Mouse (Mus musculus) forebrain, embryonic 14.5 days (tissue): ENCODE measurements around the gene Ubiad1. TPM values are rescaled to one million over a fixed set of nuclear protein-coding genes. Genes with fewer than 3 reads are reported as not detected.
A peak's percentile ranks its signal among the peaks of the same experiment; 100 is the strongest.

ENCODE experiments used
- ATAC-seq: fragments of 200-750 bp; cut with Nextera tagmentation; 2 replicates; pipeline ENCODE4 v1.8.0; 2017; ENCODE audit warnings: mild to moderate bottlenecking, moderate library complexity
- DNase-seq: peaks from one replicate; pipeline ENCODE4 v3.0.0-alpha.2; 2015; ENCODE audit warnings: low spot score
- H3K27ac ChIP-seq: fragments of 300-500 bp; sonication (generic); 2 replicates; pipeline ENCODE4 v1.5.1; 2014; ENCODE audit warnings: low read depth, mild to moderate bottlenecking, control low read depth, low read length, moderate library complexity
- H3K27me3 ChIP-seq: fragments of 300-500 bp; sonication (generic); replicated peaks from 2 replicates; pipeline ENCODE4 v1.6.1; 2014; ENCODE audit warnings: low read length, control low read depth, mixed read lengths; ENCODE audit not compliant: control insufficient read depth, insufficient read depth
- H3K36me3 ChIP-seq: fragments of 300-500 bp; sonication (generic); 2 replicates; pipeline ENCODE4 v1.6.1; 2014; ENCODE audit warnings: low read length, control low read depth; ENCODE audit not compliant: control insufficient read depth, insufficient read depth
- H3K4me1 ChIP-seq: fragments of 300-500 bp; sonication (generic); 2 replicates; pipeline ENCODE4 v1.6.1; 2014; ENCODE audit warnings: antibody characterized with exemption, low read length, control low read depth; ENCODE audit not compliant: control insufficient read depth, insufficient read depth
- H3K4me2 ChIP-seq: fragments of 300-500 bp; sonication (generic); 2 replicates; pipeline ENCODE4 v1.6.1; 2014; ENCODE audit warnings: mild to moderate bottlenecking, control low read depth, low read length
- H3K4me3 ChIP-seq: fragments of 300-500 bp; sonication (generic); 2 replicates; pipeline ENCODE4 v1.5.1; 2014; ENCODE audit warnings: low read depth, low read length, control low read depth
- H3K9ac ChIP-seq: fragments of 300-500 bp; sonication (generic); 2 replicates; pipeline ENCODE4 v1.6.1; 2014; ENCODE audit warnings: mild to moderate bottlenecking, low read length, control low read depth, moderate library complexity
- H3K9me3 ChIP-seq: fragments of 300-500 bp; sonication (generic); replicated peaks from 2 replicates; pipeline ENCODE4 v1.6.1; 2016; ENCODE audit warnings: low read length, control low read depth, mixed read lengths; ENCODE audit not compliant: control insufficient read depth
- WGBS: fragments of 180-500 bp; shearing (Covaris S2); extraction: QIAGEN DNeasy Blood & Tissue Kit; methylation state at CpG from one replicate; pipeline ENCODE4 v1.1.7; 2014; 5-methylcytosine and 5-hydroxymethylcytosine counted together
- polyA plus RNA-seq: library from polyadenylated mRNA; unstranded; fragments of >200 nt; fragmentation: Nextera tagmentation; extraction: Ambion mirVana; gene quantifications from 2 replicates; pipeline ENCODE4 v1.2.1, GENCODE M21; 2014

The Ubiad1 gene
- polyA plus RNA-seq, 1 experiment from 2014 or later: 14.2 TPM

DNA sequence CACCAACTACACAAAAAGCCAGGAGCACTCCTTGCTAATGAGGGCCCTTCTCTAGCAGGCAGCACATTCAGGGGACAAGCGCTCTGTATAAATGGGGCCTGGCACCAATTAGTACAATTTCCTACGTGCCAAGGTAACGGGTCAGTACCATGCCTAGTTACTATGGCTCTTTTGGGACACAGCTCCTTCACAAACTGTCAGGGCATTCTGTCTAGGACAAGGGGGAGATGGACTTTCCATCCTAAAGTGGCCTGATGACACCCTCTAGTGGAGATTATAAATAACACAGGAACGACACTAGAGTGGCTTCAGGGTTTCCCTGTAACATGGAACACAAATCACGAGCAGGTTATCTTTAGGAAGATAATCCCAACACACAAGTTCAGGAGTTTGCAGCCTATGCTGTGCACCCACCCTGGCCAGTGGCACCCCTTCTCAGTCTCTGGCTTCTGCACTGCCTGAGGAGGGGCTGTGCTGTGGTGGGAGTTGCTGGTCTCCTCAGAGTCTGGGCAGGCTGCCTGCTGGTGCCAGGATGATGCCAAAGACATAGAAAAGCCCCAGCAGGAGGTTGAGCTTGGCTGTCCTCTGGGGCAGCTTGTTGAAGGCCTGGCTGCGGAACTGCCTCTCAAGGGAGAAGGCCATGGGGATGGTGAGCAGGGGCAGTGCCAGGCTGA lies 8.8 kb downstream of the Ubiad1 start:
- no peak overlapping the region; the same call in 1 of the 2 replicates for H3K27ac ChIP-seq
- DNase-seq: peak; percentile 79

GRCm38 (mm10) chr4:148435106-148435505 lies 9.5 kb downstream of the Ubiad1 start:
- Histone ChIP-seq H3K27ac (no peak overlapping the region), H3K27me3 (no peaks in the 10 kb centered on the region), H3K9me3 (no peaks in the 10 kb centered on the region), H3K4me1 (no peaks in the 10 kb centered on the region), H3K36me3 (no peaks in the 10 kb centered on the region; the same call in 1 of the 2 replicates), H3K4me2 (no peak overlapping the region), H3K4me3 (no peak overlapping the region), H3K9ac (no peak overlapping the region)
- no peak for DNase-seq
- 89% methylated on average over 3 of the region's 3 CpGs for WGBS
- peak; percentile 10; the same call in 1 of the 2 replicates for ATAC-seq

More for the DNA sequence above, 8.8 kb downstream of the Ubiad1 start:
- peak; percentile 77 for ATAC-seq
- Histone ChIP-seq H3K9me3 (no peaks in the 10 kb centered on the region), H3K4me1 (no peaks in the 10 kb centered on the region), H3K36me3 (no peaks in the 10 kb centered on the region; the same call in 1 of the 2 replicates), H3K4me2 (no peak overlapping the region), H3K4me3 (no peak overlapping the region), H3K27me3 (no peaks in the 10 kb centered on the region), H3K9ac (no peak overlapping the region)
- 60% methylated on average over 6 of the region's 6 CpGs for WGBS

DNA sequence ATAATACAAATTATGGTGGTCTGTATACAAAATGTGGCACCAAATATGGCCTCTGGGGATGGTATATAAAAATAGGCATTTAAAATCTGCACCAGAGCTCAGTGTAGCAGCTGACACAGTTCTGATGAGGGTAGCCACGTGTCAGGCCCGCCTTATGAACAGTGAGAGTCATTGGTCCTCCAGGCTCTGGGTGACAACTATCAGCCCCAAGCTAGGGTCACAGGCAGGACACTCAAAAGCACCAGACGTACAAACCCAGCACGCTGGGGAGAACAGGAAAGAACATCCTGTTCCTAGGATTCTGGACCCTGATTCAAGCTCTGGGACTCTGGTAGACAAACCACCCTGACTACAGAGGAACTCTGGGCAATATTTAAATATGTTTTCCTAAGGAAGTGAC lies 10.0 kb downstream of the Ubiad1 start:
- no peak overlapping the region for H3K9ac ChIP-seq
- 88% methylated on average over 4 of the region's 4 CpGs for WGBS
- no peaks in the 10 kb centered on the region for H3K9me3 ChIP-seq
- H3K4me1 ChIP-seq: no peaks in the 10 kb centered on the region
- H3K36me3 ChIP-seq: no peaks in the 10 kb centered on the region; the same call in 1 of the 2 replicates
- no peak for ATAC-seq
- no peak for DNase-seq
- H3K27ac ChIP-seq: no peak overlapping the region
- no peak overlapping the region for H3K4me2 ChIP-seq
- no peaks in the 10 kb centered on the region for H3K27me3 ChIP-seq
- no peak overlapping the region for H3K4me3 ChIP-seq

DNA sequence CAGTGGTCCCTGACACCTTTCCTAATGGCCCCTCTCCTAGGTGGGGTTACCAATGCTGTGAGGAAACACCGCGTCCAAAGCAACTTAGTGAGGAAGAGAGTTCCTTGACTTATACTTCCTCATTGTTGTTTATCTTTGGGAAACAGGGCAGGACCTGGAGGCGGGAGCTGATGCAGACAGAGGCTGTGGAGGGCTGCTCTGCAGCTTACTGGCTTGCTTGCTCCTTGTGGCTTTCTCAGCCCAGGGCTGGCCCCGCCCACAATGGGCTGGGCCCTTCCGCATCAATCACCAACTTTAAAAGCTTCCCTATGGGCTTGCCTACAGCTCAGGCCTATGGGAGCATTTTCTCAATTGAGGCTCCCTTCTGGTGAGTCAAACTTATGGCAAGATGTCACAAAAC lies 10.8 kb downstream of the Ubiad1 start:
- H3K4me1 ChIP-seq: no peaks in the 10 kb centered on the region
- ATAC-seq (no peak), DNase-seq (no peak)
- H3K36me3 ChIP-seq: no peaks in the 10 kb centered on the region; the same call in 1 of the 2 replicates
- H3K9ac ChIP-seq: no peak overlapping the region
- H3K4me3 ChIP-seq: no peak overlapping the region
- H3K27ac ChIP-seq: no peak overlapping the region
- no peaks in the 10 kb centered on the region for H3K9me3 ChIP-seq
- H3K27me3 ChIP-seq: no peaks in the 10 kb centered on the region
- no peak overlapping the region for H3K4me2 ChIP-seq
- 90% methylated on average over 5 of the region's 5 CpGs for WGBS

DNA sequence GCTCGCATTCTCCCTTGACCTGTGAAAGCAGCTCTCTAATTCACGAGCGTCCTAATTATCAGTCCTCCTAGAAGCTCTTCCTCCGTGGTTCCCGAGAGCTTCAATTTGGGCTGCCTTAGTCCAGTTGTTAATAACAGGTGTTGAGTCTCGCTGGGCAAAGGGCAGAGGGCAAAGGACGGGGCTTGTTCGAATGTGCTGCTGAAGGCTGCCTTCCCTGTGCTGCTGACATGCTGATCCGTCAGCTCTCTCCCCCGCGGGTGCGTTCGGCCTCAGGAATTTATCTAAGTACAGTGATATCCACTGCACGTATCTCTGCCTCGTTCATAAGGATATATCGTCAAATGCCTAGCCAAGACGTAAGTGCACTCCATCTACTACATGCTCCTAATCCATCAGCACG lies 11.2 kb downstream of the Ubiad1 start:
- no peak for ATAC-seq
- H3K36me3 ChIP-seq: no peaks in the 10 kb centered on the region; the same call in 1 of the 2 replicates
- H3K9ac ChIP-seq: no peak overlapping the region
- no peak for DNase-seq
- H3K4me1 ChIP-seq: no peaks in the 10 kb centered on the region
- no peak overlapping the region for H3K4me2 ChIP-seq
- H3K27me3 ChIP-seq: no peaks in the 10 kb centered on the region
- no peak overlapping the region for H3K27ac ChIP-seq
- no peak overlapping the region for H3K4me3 ChIP-seq
- 91% methylated on average over 18 of the region's 18 CpGs for WGBS
- no peaks in the 10 kb centered on the region for H3K9me3 ChIP-seq

DNA sequence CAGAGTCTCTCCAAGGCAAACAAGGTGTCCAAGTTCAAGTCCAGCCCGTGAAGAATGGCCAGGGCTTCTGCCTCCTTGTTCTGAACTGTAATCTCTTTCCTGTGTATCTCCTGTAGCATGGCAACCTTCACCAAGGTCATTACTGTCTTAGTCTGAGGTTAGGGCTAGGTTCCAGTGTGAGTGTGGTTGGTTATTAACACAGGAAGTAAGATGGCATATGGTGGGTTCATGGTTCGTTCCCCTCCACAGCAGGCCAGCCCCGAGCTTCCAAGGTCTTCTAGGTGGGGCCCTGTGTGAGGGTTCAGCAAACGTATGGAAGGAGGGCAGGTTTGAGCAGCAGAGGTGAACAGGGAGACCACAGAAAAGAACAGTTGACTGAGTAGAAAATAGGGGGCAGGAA lies 12.1 kb downstream of the Ubiad1 start:
- DNase-seq: no peak

DNA sequence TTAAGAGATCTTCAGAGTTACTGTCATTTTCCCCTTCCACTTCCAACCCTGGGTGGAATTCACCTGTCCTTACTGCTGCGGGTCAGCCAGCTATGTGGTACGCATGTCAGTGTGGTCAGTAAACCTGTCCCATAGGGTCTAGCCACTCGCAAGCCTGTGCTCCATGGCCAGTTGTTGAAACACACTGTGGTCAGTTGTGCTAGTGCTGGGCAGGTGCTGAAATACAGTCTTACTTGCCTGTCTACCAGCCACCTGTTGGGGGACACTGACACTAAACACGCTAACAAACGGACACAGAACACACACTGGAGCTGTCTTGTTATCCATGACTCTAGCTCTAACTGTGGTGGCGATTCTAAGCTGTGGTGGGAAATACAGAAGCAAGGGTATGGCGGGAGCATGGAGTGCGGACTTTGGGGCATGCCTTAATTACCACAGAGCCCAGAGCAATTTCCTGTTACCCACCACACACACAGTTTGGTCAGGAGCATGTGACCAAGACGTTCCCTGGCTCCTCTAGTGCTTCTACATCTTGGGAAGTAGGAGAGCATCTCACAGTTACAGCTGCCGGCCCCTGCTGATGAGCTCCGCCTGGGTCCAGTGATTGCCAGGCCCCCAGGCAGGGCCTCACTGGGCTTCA lies 13.6 kb downstream of the Ubiad1 start:
- Histone ChIP-seq H3K36me3 (no peaks in the 10 kb centered on the region; the same call in 1 of the 2 replicates), H3K27ac (no peak overlapping the region), H3K9me3 (no peaks in the 10 kb centered on the region), H3K9ac (no peak overlapping the region), H3K4me3 (no peak overlapping the region), H3K4me2 (no peak overlapping the region), H3K4me1 (no peaks in the 10 kb centered on the region), H3K27me3 (no peaks in the 10 kb centered on the region)
- ATAC-seq (no peak), DNase-seq (no peak)
- 85% methylated on average over 11 of the region's 11 CpGs for WGBS

More for the DNA sequence above, 12.1 kb downstream of the Ubiad1 start:
- Histone ChIP-seq H3K4me3 (no peak overlapping the region), H3K4me1 (no peaks in the 10 kb centered on the region), H3K27me3 (no peaks in the 10 kb centered on the region), H3K9me3 (no peaks in the 10 kb centered on the region), H3K9ac (no peak overlapping the region), H3K4me2 (no peak overlapping the region), H3K36me3 (no peaks in the 10 kb centered on the region; the same call in 1 of the 2 replicates), H3K27ac (no peak overlapping the region)
- ATAC-seq: no peak
- 93% methylated on average over 4 of the region's 4 CpGs for WGBS

GRCm38 (mm10) chr4:148429686-148430085 lies 14.9 kb downstream of the Ubiad1 start:
- Histone ChIP-seq H3K36me3 (no peaks in the 10 kb centered on the region), H3K27me3 (no peaks in the 10 kb centered on the region), H3K9ac (no peak overlapping the region), H3K4me2 (no peak overlapping the region), H3K9me3 (no peaks in the 10 kb centered on the region), H3K4me3 (no peak overlapping the region), H3K4me1 (no peaks in the 10 kb centered on the region), H3K27ac (no peak overlapping the region)
- DNase-seq (peak; percentile 82), ATAC-seq (peak; percentile 54)
- WGBS: 23% methylated on average over 6 of the region's 6 CpGs

- 0 out of 2 replicates have a peak, but pooled peaks have one; percentile 11 for ATAC-seq
- 86% methylated on average over 11 of the region's 11 CpGs for WGBS
- H3K27me3 ChIP-seq: no peaks in the 10 kb centered on the region
- no peaks in the 10 kb centered on the region for H3K9me3 ChIP-seq
- no peaks in the 10 kb centered on the region for H3K36me3 ChIP-seq
- no peak overlapping the region for H3K4me2 ChIP-seq
- no peaks in the 10 kb centered on the region for H3K4me1 ChIP-seq
- H3K4me3 ChIP-seq: no peak overlapping the region
- no peak overlapping the region for H3K9ac ChIP-seq
- H3K27ac ChIP-seq: no peak overlapping the region
- DNase-seq: no peak
These were observed 15.4 kb downstream of the Ubiad1 start for GRCm38 (mm10) chr4:148429121-148429520.
